In the genomic region with DNA sequence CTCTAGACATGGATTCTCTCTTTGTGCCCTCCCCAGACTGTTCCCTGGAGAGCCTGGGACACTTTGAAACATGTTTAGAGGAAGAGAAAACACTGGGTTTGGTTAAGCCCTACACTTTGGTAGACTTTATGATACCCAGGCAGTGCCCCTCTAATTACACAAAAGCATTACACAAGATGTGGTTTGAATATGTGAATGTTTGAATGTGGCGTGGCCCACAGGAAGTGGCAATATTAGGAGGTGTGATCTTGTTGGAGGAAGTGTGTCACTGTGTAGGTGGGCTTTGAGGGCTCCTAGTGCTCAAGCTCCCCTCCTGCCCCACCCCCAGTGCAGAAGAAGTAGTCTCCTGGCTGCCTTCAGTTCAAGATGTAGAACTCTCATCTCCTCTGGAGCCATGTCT, we compare ENCODE assay signal across 28 mouse cellular contexts. TPM values are rescaled to one million over a fixed set of nuclear protein-coding genes. Genes with fewer than 3 reads are reported as not detected.
DNase-seq lines count a peak whose midpoint lies in the region; ATAC-seq and TF ChIP-seq lines count a peak whose summit lies in the region.
"Had no signal": no experiment of that assay in that cellular context is flagged by ENCODE, and none has a peak within 500 bp of the region (broad histone marks: within the 10 kb centered on the region; RNA-seq: fewer than 3 reads in every experiment).

No protein-coding gene starts in this region.

- peak overlapping the region; percentile 39; the same call in 1 of the 2 replicates for H3K27ac ChIP-seq in spleen, adult 2 months (ENCODE audit: insufficient read depth, low read length)
- H3K27ac ChIP-seq: embryonic facial prominence, embryonic 13.5 days; heart, embryonic 13.5 days; hindbrain, embryonic 12.5 days; kidney, embryonic 15.5 days; limb, embryonic 10.5 days; limb, embryonic 15.5 days; liver, embryonic 13.5 days; midbrain, embryonic 12.5 days had no signal

- no peaks in the 10 kb centered on the region for H3K27me3 ChIP-seq in spleen, adult 2 months (ENCODE audit: control insufficient read depth, insufficient read depth, low read length)
- H3K27me3 ChIP-seq: embryonic facial prominence, embryonic 13.5 days; hindbrain, embryonic 12.5 days; limb, embryonic 15.5 days; midbrain, embryonic 12.5 days had no signal

- no peak overlapping the region for H3K4me3 ChIP-seq in spleen, adult 2 months (ENCODE audit: extremely low read depth, insufficient read depth, insufficient read length)
- H3K4me3 ChIP-seq: embryonic facial prominence, embryonic 13.5 days; heart, embryonic 13.5 days; hindbrain, embryonic 12.5 days; kidney, embryonic 15.5 days; limb, embryonic 10.5 days; limb, embryonic 15.5 days; liver, embryonic 13.5 days; midbrain, embryonic 12.5 days had no signal

- peaks cover 3% of the 10 kb centered on the region; the same call in 1 of the 2 replicates for H3K4me1 ChIP-seq in spleen, adult 2 months (ENCODE audit: control insufficient read depth, insufficient read depth, insufficient read length)
- H3K4me1 ChIP-seq: heart, embryonic 13.5 days; limb, embryonic 15.5 days had no signal

- no peak for TF ChIP-seq POLR2A in spleen, adult 2 months (IDR thresholded peaks at IDR 0.05; ENCODE audit: low read depth, low read length)

- no peaks in the 10 kb centered on the region for H3K36me3 ChIP-seq in spleen, adult 2 months (ENCODE audit: control insufficient read depth, insufficient read depth, low read length)
- H3K36me3 ChIP-seq: embryonic facial prominence, embryonic 13.5 days; heart, embryonic 13.5 days; hindbrain, embryonic 12.5 days; kidney, embryonic 15.5 days; limb, embryonic 10.5 days; limb, embryonic 15.5 days; liver, embryonic 13.5 days; midbrain, embryonic 12.5 days had no signal

- ATAC-seq in common myeloid progenitor, adult 5-6 weeks (replicated peaks; ENCODE audit: low read depth, poor library complexity, severe bottlenecking) = peak; percentile 68
- peak; percentile 69 for ATAC-seq in megakaryocyte progenitor cell, adult 5-6 weeks (replicated peaks; ENCODE audit: poor library complexity)
- ATAC-seq: forebrain, embryonic 16.5 days had no signal

- no peak for TF ChIP-seq CTCF in spleen, adult 2 months (IDR thresholded peaks at IDR 0.05; ENCODE audit: extremely low read depth, insufficient read depth, insufficient read length, insufficient replicate concordance)

- DNase-seq in spleen, adult 2 months (ENCODE audit: low read depth in 1 of 2, low spot score in 2 of 2) = no peak
- DNase-seq in spleen, adult 18-20 months = no peak
- DNase-seq in thymus, postnatal 25 days = no peak
- DNase-seq in urinary bladder, adult 2 months (ENCODE audit: low spot score) = no peak
- no peak for DNase-seq in cerebellum, adult 8-10 months
- DNase-seq: adrenal gland, postnatal 10 days; cerebellum, adult 11 months; cerebellum, adult 9-11 months; heart, postnatal 14 days; kidney, adult 18-20 months; kidney, postnatal 4 days; layer of hippocampus, postnatal 36 days; liver, embryonic 13.5 days; lung, embryonic 14.5 days; lung, postnatal 14 days; retina, postnatal 1 day; right cerebral cortex, postnatal 14 days; thymus, postnatal 14 days had no signal

- 30% methylated on average over 1 of the region's 1 CpGs for WGBS in spleen, adult 2 months

RNA-seq across cellular contexts. Expression of a gene that starts 4.2 kb away (rescaled TPM):
- polyA plus RNA-seq in spleen, adult 2 months (2012; rRNA removed) = 3.4 and 4.7 TPM in 2 replicates
- 17.8 and 21.7 TPM in 2 replicates for total RNA-seq in common myeloid progenitor, adult 5-6 weeks (2017)
- 68.2 and 90.6 TPM in 2 replicates for total RNA-seq in megakaryocyte progenitor cell, adult 5-6 weeks (2015)
- 77.9 and 88.5 TPM in 2 replicates for total RNA-seq in megakaryocyte progenitor cell, adult 5-6 weeks (2017)
- 6.6 and 7.6 TPM in 2 replicates for polyA plus RNA-seq in urinary bladder, adult 2 months (2012; rRNA removed)
